Mouse (Mus musculus) heart, postnatal 4 days (tissue): ENCODE results near the gene Gm21987. TPM values are rescaled to one million over a fixed set of nuclear protein-coding genes. Genes with fewer than 3 reads are reported as not detected.
"Not testable (repeated sequence)": the region's sequence is repeated elsewhere in the genome, so short reads cannot be mapped to it uniquely, and the experiment has no call there.

Experiments
- DNase-seq: peaks from one replicate; pipeline ENCODE4 v3.0.0; 2021
- total RNA-seq, 2 experiments: library from RNA; stranded (reverse); gene quantifications; 2 replicates each; pipeline ENCODE4 v1.2.3; 2021

Gm21987 gene
- total RNA-seq: 1 to 10 TPM; 1.1 to 1.6 TPM

DNA sequence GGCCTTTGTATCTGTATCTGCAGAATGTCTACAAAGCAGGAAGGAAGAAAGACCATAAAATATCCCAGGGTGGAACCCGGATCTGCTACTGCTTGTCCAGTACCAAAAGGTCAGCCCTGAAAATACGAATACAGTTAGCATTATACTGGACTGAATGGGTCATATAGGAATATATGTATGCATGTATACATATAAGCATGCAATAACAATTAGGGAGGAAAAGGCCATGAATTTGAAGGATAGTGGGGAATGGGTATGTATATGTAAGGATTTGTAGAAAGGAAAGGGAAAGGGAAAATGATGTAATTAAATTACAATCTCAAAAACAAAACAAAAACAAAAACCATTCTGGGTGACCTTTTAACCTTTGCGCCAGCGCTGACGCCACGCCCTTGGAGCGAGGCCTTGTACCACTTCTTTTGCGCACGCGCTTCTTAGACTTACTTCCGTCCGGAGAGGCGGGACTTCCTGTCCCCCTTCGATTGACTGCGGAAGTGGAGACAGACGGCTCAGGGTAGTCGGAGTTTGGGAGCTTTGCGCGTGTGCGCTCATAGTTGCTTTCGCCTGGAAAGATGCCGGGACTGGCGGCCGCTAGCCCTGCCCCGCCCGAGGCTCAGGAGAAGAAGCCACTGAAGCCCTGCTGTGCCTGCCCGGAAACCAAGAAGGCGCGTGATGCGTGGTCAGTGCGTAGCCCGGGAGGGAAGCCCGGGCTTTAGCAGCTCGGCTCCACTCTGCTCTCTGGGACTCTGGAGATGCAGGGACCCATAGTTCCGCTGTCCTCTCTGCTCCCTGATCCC, at the start of gene Gm21987, which contains the start of gene Cox17:
TSS of gene Gm21987 (plus strand) at position 512 of the 797 bp plus-strand sequence.
TSS of gene Cox17 (plus strand) at position 463 of the 797 bp plus-strand sequence.
- DNase-seq: peak; percentile 94

DNA sequence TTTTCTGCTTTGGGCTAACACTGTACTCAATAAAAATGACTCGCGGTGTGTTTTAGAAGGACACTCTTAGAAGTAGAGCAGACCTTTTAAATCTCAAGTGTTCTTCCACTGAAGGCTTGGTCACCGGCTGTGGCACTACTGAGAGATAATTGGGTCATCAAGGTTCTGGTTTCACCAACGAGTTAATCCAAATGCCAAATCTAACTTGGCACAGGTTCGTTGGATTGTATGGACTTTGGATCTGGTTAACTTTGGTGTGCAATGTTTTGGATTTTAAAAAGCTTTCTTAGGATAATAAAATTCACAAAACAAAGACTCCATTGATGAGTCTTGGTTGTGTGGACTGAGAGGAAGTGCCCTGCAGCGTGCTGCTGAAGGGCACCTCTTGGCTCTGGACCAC, 48.4 kb upstream of the Gm21987 start:
- no peak for DNase-seq

DNA sequence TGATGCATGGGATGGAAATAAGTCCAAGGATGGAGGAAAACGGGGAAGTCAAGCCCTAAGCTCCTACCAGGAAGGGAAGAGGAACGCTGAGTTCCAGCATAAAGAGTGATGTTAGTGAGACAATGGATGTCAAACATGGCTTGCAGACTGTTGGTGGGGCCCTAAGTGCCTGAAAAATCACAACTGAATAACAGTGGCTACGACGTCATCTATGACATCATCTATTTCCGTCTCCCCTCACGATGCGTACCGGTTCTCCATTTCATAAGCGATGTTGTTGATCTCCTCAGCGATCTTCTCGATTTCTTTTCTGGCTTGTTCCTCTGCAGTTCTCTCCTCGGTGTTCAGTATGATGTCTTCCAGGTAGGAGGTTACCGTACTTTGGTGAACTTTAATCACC, 44.5 kb upstream of the Gm21987 start:
- DNase-seq: no peak

DNA sequence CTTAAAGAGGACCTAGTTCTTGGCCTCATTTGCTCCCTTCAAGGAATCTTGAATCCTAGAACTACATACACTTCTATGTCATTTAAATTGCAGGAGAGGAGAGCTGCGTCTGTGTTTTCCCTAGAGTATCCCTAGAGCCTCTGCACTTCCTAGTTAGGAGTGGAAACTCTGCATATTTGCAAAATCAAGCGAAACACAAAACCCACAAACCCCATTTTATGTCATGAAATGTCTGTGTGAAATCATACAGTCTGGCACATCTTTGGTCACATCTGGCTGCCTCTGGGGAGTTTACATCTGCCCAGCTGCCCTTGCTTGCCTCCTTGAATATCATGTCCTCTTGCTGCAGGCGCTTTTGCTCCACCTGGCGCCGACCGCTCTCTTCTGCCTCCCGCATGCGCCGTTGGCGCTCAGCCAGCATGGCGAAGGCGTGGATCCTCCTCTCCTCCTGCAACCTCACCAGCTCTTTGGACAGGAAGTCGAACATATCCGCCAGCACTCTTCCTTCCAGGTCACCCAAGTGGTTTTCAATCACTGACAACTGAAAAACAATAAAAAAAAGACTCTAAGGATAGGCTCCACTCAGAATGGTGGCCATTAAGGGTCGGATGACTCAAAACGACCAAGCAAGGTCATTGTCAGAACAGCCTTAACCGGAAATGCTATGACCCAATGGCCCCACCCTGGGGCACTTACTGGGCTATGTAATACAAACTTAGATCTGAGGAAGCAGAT, 42.2 kb upstream of the Gm21987 start:
- peak; percentile 50 for DNase-seq

DNA sequence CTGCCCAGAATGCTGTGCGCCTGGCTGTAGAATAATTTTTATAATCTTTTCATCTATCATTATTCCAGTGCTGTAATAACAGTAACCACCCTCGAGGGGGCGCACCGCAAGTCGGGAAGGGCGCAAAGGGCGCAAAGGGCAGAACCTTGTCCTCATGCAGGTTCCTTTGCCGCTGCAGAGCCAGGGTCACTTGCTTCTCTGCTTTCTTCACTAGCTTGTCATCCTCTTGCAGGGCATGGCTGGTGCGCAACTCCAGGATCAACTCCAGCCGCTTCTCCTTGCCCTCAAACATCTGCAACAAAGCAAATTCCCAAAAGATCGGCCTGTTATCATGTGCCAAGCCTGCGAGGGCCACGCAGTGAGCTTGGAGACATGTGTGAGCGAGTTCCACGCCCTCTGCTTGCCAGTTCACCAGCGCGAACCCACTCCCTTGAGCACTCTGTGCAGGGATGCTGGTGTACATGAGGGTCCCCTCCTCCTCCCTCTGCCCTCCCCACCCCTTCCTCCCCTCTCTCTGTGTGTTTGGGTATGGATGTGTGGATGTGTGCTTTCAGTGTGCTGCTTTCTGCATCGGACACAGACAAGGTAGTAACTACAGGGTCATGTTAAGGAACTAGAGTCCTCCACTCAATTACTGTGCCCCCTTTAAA, 40.1 kb upstream of the Gm21987 start:
- DNase-seq: peak; percentile 25

DNA sequence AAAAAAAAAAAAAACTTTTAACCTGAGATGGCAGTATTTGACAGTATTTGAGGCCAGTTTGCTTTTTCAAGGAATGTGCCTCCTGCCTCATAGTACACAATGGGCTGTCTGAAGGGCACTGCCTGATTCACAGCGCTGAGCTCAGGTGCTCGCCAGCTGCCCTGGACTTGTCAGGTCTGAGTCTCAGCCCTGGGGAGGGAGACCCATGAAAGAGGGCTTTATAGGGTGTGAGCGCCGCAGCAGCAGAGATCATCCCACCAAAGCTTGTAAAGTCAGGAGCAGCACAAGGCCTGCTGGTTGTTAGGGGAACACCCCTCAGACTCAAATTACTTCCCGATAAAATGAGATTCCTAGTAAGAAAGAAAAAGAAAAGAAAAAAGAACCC, 39.6 kb upstream of the Gm21987 start:
- DNase-seq: no peak

DNA sequence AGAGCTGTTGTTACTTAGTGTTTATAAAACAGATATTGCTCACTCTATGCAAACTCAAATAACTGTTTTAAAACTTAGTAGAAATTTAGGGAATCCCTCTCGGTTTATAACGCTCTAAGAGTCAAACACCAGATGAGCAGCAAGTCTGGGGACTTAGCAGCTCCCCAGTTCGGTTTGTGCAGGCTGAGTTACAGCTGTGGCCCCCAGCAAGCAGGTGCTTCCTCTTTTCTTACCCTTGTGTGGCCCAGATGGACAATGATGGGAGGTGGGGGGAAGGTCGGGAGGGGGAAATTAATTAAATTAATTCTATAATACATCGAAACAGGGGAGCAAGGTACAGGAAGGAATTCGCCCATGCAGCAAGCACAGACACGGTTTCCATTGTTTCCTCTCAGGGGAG, 39.2 kb upstream of the Gm21987 start:
- DNase-seq: no peak

DNA sequence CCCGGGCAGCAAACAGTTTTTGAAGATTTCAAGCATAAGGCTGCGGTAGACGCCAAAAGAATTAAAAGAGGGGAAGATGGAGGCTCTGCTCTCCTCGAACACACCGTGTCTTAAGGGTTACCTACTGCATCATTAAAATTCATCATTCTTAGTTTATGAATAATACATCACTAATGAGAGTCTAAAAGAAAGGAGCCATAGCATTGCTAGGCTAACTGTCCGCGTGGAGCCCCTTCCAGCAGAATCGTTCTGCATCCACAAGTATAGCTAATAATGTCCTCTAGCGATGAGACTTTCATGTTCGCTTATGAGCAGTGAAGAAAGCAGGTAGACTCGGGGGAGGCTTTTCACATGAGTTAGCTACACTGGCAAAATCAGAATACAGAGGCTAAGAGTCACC, 38.6 kb upstream of the Gm21987 start:
- DNase-seq: no peak

DNA sequence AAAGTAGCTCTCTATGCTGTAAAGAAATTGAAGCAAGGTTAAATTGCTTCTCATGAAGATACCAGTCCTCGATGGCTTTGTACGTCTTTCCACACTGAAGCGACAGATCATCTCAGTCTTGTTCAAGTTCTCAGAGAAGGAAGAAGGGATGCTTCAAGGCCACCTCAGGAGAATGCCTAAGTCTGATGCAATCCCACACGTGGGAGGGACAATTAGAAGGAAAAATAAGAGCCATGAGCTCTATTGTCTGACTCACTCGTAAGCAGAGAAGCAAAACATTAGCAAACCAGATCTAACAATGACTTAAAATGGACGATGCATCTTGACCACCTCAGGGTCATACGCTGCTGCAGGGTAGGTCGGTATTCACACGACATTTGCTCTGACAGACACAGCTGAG, 28.3 kb upstream of the Gm21987 start:
- no peak for DNase-seq

DNA sequence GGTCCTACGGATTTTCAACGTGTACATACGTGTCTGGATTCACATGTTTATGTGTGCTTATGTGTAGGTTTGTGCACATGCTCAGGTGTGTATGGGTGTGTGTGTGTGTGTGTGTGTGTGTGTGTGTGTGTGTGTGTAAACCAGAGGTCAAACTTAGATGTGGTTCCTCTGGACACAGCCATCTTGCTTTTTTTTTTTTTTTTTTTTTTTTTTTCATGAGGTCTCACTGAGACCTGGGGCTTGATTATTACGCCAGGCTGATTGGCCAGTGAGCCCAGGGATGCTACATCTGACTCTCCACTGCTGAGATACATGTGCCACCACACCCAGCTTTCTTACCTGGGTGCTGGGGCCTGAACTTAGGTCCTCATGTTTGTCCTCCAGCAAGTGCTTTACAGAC, 27.8 kb upstream of the Gm21987 start:
- no peak for DNase-seq

DNA sequence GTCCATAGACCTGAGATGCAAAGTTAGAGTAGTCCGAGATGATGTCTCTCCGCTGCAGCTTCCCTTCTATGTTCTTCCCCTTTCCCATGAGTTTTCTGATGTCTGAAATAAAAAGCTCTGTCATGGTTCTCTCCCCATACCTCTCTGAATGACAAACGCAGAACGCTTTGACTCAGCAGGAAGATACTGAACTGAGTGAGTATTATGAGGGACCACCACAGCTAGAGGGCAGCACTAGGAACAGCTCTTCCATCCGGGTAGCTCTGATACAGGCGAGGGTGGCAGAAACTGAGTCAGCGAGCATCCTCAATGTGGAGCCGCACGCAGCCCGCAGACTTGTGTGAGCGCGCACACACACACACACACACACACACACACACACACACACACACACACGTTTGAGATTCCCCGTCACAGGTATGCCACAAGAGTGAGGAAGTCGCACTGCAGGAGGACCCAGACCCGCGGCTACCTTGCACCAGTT, 25.3 kb upstream of the Gm21987 start:
- peak; percentile 47 for DNase-seq

DNA sequence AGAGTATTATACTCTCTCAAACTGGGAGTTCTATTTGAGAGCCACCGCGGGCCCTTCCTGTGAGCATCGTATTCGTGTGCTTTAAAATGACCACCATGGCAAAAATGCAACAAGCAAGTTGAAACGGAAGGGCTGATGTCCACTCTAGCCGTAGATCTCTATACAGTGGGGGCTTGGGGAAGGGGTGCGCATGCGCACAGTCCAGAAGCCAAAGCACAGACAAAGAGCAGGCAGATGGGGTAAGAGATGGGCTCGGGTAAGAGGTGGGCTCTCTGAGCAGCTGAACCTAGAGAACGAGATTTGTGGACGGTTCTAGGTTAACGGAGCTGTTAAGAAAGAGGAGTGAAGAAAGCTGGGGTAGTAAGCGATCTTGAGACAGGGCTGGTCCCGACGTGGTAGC, 22.5 kb upstream of the Gm21987 start:
- DNase-seq: no peak

DNA sequence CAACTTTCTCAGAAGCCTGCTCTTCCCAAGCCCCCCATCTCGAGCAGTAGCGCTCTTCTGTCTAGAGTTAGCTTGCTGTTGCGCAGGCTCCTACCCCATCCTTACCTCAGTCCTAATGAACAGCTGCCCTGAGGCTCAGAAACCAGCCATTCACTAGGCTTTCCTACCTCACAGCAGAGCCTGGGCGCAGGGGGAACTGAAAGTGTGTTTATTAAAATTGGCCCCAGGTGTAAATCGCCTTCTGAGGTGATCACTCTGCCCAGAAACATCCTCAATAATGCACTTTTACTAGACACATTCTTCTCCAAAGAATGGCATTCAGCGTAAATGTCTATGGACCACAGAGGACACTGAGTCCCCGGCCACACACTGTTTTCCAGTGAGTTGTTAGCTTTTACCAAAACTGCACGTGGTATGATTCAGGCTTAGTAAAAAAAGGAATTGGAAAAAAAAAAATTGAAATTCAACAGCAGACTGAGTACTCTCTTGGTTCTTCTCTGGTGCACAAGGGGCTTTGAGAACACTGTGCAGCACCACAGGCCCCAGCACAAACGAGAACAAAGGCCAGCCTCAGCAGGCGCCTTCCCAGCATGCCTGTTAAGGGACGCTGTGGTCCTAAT, 20.0 kb upstream of the Gm21987 start:
- DNase-seq: no peak

DNA sequence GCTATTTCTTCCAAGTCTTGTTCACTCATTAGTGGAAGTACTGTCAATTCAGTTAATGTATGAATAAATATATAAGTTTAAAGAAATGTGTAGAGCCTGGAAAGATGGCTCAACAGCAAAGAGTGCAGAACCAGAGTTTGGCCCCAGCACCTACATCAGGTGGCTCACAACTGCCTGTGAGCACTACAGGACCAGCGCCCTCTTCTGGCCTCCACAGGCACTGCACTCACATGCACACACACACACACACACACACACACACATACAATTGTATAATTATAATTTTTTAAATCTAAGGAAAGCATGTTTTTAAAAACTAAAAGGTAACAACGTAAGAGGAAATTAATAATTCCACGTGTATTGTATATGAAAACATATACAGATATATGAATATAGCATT, 17.5 kb upstream of the Gm21987 start:
- no peak for DNase-seq

DNA sequence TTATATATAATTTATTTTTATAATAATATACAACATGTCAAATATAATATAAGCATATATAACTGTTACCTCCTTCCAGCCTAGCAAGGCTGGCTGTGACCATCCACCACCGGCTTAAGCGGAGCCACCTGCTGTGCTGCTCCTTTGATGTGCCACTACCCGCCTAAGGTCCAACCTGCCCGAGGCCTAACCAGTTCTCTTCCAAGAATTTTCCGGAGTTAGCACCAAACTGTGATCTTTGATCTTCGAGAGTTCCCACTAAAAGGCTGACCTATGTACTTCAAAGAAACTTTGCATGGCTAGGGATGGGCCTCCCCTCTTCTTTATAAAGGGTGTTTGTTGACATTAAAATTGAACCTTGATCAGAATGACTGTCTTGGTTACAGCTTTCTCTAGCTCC, 12.4 kb upstream of the Gm21987 start:
- no peak for DNase-seq

DNA sequence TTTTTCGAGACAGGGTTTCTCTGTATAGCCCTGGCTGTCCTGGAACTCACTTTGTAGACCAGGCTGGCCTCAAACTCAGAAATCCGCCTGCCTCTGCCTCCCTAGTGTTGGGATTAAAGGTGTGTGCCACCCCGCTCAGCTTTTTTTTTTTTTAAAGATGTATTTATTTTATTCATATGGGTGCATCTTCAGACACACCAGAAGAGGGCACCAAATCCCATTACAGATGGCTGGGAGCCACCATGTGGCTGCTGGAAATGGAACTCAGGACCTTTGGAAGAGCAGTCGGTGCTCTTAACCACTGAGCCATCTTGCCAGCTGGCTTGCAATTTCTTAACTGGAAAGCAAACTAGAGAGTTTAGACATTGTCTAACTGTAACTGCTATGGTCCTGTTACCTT, 8.8 kb upstream of the Gm21987 start:
- not testable (repeated sequence) for DNase-seq

DNA sequence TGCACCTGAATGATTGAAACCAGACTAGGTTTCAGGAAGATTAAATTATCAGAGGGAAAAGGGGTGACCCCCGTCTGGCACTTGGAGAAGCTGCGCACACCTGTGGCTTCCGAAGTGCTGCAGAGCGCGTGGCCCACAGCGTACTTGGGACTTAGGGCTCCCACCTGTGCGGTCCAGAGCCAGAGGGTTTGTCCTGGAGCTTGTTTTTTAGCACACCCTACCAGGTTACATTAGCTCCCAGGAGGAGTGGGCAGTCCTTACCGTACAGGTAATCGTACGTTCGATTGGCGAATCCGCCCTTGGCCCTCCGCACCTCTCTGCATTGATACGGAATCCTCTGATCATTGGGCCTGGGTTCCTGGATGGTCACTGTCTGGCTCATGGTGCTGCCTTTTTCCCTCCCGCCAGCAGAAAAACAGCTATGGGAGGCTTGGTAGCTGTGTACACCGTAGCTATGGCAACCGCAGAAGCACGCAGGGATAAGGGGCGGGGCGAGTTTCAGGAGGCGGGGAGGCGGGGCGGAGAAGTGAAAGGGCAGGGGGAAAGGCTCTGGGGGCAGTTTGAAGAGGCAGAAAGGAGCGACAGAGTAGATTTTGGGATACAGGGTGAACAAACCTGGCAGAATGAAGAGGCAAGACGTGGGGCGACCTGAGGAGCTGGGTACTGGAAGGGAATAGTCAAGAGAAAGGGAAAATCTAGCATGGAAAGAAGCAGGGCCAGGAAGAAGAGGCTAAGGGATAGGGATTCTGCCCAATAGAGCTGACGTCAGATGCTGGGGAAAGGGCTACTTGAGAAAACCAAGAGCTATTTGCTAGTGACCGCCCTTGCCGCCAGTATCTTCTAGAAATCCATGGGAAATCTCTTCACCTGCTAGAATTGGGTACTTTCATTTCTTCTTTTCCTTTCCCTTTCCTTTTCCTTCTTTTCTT, 5.2 kb upstream of the Gm21987 start, which contains the start of gene Maats1:
TSS of gene Maats1 (minus strand) at position 748 of the 929 bp plus-strand sequence.
- DNase-seq: peak; percentile 89

DNA sequence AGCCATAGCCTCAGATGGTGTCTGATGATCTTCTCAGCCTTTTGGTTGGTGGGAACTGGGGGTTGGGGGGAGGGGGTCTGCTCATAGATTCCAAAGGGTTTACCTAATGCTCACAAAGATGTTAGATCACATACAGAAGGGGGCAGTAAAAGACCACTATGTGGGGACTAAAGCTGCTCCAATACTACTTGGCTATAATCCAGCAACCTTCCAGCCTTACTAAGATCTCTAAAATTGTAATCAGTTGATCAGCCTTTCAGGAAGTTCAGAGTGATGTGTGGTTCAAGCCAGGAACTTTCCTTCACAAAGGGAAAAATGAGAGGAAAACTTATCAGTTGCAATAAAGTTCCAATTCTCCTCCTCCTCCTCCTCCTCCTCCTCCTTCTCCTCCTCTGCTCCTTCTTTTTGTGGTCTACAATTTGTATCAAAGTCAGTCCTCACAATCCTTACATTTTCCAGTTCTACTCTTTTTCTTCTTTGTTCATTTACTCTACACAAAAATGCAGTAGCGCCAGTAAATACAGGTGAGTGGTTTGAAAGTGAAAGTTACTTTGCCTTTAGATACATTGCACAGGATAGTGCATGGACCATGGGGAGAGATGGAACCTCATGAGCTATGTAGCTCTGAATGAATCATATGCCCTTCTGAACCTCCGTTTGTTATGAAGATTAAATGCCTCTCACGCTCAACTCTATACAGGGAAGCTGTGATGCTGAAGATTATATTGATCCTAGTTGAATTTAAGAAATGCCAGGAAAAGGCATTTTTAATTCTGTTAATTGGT, 1.7 kb upstream of the Gm21987 start:
- DNase-seq: no peak

DNA sequence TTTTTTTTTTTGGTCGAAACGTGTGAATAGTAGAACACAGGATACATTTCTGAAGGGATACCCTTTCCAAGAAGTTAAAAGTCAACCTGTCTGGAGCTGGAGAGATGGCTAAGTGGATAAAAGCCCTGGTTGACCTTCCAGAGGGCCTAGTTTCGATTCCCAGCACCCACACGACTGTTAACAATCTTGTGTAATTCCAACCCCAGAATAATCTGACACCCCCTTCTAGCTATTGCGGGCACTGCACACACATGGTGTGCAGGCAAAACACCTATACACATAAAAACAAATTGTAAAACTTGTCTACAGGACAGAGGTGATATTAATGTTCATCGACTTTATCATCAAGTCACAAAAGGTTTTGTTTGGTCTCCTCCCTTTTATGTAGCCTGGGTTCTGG, 748 bp downstream of the Gm21987 start:
- no peak for DNase-seq

DNA sequence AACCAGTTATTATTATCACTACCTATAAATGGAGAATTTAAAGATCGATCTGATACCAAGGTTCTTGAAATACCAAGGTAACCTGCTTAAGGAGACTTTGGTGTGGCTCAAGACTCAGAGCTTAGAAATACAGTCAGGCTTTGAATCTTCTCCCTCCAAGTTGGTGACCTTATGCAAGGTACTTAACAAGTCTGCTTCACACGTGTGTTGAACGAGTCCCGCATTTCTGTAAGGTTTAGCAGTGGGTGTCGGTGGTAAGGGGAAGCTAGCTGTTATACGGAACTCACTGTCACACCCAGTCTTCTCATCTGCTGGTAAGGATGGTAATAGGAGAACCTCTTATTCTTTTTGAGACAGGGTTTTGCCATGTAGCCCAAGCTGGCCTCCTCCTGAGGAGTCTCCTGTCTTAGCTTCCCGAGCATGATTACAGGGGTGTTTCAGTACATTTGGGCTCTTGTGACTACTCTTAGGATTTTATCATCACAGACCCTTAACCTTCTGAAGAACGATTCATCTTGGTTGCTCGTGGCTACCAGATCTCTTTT, 1.4 kb downstream of the Gm21987 start:
- DNase-seq: no peak
